Mouse (Mus musculus) forebrain, embryonic 15.5 days (tissue): ENCODE results near the gene Gm12794. TPM values are rescaled to one million over a fixed set of nuclear protein-coding genes. Genes with fewer than 3 reads are reported as not detected.
"Not testable (repeated sequence)": the region's sequence is repeated elsewhere in the genome, so short reads cannot be mapped to it uniquely, and the experiment has no call there.

Experiments used
- ATAC-seq: fragments of 200-750 bp; cut with Nextera tagmentation; replicated peaks from 2 replicates; pipeline ENCODE4 v1.8.0; 2017; ENCODE audit warnings: mild to moderate bottlenecking, moderate TSS enrichment, moderate library complexity
- H3K27ac ChIP-seq: fragments of 300-500 bp; sonication (generic); replicated peaks from 2 replicates; pipeline ENCODE4 v1.5.1; 2015; ENCODE audit warnings: mild to moderate bottlenecking, inconsistent platforms
- H3K27me3 ChIP-seq: fragments of 300-500 bp; sonication (generic); 2 replicates; pipeline ENCODE4 v1.6.1; 2015; ENCODE audit warnings: inconsistent platforms
- H3K36me3 ChIP-seq: fragments of 300-500 bp; sonication (generic); 2 replicates; pipeline ENCODE4 v1.6.1; 2015; ENCODE audit warnings: mild to moderate bottlenecking, inconsistent platforms
- H3K4me1 ChIP-seq: fragments of 300-500 bp; sonication (generic); 2 replicates; pipeline ENCODE4 v1.6.1; 2015; ENCODE audit warnings: inconsistent platforms
- H3K4me2 ChIP-seq: fragments of 300-500 bp; sonication (generic); replicated peaks from 2 replicates; pipeline ENCODE4 v1.6.1; 2015; ENCODE audit warnings: mild to moderate bottlenecking, inconsistent platforms
- H3K4me3 ChIP-seq: fragments of 300-500 bp; sonication (generic); 2 replicates; pipeline ENCODE4 v1.5.1; 2015; ENCODE audit warnings: mild to moderate bottlenecking, inconsistent platforms
- H3K9ac ChIP-seq: fragments of 300-500 bp; sonication (generic); replicated peaks from 2 replicates; pipeline ENCODE4 v1.6.1; 2015; ENCODE audit warnings: mild to moderate bottlenecking, inconsistent platforms
- H3K9me3 ChIP-seq: fragments of 300-500 bp; sonication (generic); 2 replicates; pipeline ENCODE4 v1.6.1; 2016; ENCODE audit warnings: inconsistent platforms
- WGBS: fragments of 180-500 bp; shearing (Covaris S2); methylation state at CpG from one replicate; pipeline ENCODE4 v1.1.7; 2015; ENCODE audit warnings: mixed read lengths; 5-methylcytosine and 5-hydroxymethylcytosine counted together
- polyA plus RNA-seq: library from polyadenylated mRNA; unstranded; fragments of >200 nt; fragmentation: Nextera tagmentation; extraction: Ambion mirVana; gene quantifications from 2 replicates; pipeline ENCODE4 v1.2.1, GENCODE M21; 2015

Gm12794 gene
- polyA plus RNA-seq, result not detected in 2 replicates

- H3K4me1 ChIP-seq, H3K27ac ChIP-seq, H3K36me3 ChIP-seq, H3K4me2 ChIP-seq, H3K9ac ChIP-seq, H3K9me3 ChIP-seq, H3K4me3 ChIP-seq, ATAC-seq, H3K27me3 ChIP-seq: not testable (repeated sequence)
- WGBS, result 81% methylated on average over 2 of the region's 2 CpGs
These were observed at the start of gene Gm12794 for GRCm38 (mm10) chr4:101940107-101940506. Gene Gm12794 (plus strand): TSS chr4:101940407.

DNA sequence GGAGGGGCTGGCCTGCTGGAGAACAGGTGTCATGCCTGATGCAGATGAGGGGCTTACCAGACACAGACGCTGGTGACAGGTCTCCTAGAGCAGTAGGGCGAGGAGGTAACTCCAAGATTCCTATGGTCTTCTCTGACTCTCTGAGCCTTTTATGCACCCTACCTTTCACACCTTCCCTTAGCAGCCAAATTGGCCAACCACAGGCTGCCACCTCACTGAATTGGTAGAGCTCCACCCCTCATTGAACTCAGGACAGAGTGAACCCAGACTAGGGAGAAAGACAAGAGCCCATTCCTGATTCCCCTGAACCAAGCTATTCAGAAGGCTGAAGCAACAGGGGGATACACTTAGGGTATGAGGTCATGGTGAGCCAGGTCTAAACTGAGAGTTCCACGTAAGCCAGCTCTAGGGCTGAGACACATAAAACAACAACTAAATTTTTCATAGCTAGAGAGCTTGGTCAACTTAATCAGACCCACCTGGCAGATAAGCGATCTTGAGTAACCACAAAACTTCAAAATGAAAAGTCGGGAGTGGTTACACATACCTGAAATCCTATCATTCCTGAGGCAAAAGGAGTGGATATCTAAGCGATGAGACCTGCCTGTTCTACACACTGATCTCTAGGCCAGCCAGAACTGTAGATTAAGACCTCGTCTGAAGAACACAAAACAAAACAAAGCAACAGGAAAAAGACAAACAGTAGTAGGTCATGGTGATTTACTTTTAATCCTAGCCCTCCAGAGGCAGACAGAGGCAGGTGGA, 46.4 kb upstream of the Gm12794 start, which contains the start of gene C130073F10Rik:
Gene C130073F10Rik, minus strand, starts transcription at position 134 of the 765 bp plus-strand sequence.
- H3K4me2 ChIP-seq, result no peak within 1 kb of the TSS
- ATAC-seq, result no peak
- no peak within 1 kb of the TSS for H3K27ac ChIP-seq
- no peak within 1 kb of the TSS for H3K9ac ChIP-seq
- H3K4me3 ChIP-seq, result no peak within 1 kb of the TSS
- WGBS, result 87% methylated on average over 7 of the region's 7 CpGs
- no peaks in the 10 kb centered on the region for H3K27me3 ChIP-seq
- no peaks in the 10 kb centered on the region for H3K9me3 ChIP-seq
- no peaks in the 10 kb centered on the region for H3K36me3 ChIP-seq
- no peaks in the 10 kb centered on the region for H3K4me1 ChIP-seq

- H3K27me3 ChIP-seq, H3K27ac ChIP-seq, H3K4me1 ChIP-seq, H3K36me3 ChIP-seq, ATAC-seq, H3K4me2 ChIP-seq, H3K9ac ChIP-seq, H3K9me3 ChIP-seq, H3K4me3 ChIP-seq: not testable (repeated sequence)
- 83% methylated on average over 2 of the region's 2 CpGs for WGBS
These were observed 31.4 kb upstream of the Gm12794 start, which contains the start of gene Gm12800 for GRCm38 (mm10) chr4:101908821-101909220. Gene Gm12800 (plus strand): TSS chr4:101909121.

- not testable (repeated sequence) for H3K4me2 ChIP-seq, H3K4me1 ChIP-seq, H3K27ac ChIP-seq, H3K4me3 ChIP-seq, H3K36me3 ChIP-seq, H3K9me3 ChIP-seq, H3K9ac ChIP-seq, ATAC-seq, H3K27me3 ChIP-seq
- 75% methylated on average over 1 of the region's 5 CpGs for WGBS
These were observed 40.7 kb downstream of the Gm12794 start, which contains the start of gene Gm12790 for GRCm38 (mm10) chr4:101980949-101981348. Gene Gm12790 (minus strand): TSS chr4:101981049.

DNA sequence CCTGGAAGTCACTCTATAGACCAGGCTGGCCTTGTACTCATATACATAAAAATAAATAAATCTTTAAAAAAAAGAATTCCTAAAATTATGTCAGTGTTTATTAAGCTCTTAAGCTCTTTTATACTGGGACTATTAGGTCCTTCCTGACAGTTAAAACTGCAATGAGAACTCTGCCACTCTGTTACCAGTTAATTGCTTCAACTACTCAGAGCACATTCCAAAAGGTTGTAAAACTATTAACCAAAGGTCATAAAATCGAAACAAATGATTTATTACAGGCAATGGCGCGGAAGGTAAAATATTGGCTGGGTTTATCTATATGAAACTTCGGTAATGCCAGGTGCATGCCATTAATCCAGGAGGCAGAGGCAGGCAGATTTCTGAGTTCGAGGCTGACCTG, 45.5 kb downstream of the Gm12794 start:
- Histone ChIP-seq H3K27ac (no peak overlapping the region), H3K4me1 (no peaks in the 10 kb centered on the region), H3K4me3 (no peak overlapping the region), H3K9ac (no peak overlapping the region), H3K27me3 (no peaks in the 10 kb centered on the region), H3K36me3 (no peaks in the 10 kb centered on the region), H3K9me3 (no peaks in the 10 kb centered on the region), H3K4me2 (no peak overlapping the region)
- WGBS, result 92% methylated on average over 5 of the region's 5 CpGs
- no peak for ATAC-seq

DNA sequence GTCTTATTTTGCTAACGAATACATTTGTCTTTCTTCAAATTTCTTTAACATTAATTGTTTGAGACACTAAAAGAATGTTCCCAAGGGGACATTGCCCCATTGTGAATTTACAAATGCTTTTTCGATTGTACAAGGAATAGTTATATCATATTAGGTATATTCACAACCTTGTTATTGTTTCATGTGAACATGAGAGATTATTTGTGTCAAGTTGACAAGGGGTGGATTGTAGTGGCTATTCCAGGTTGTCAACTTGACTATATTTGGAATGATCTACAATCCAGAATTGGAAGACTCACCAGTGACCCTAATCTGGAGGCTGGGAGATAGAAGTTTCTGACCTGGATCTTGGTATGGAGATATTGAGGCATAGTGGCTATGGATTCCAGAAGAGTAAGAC, 46.1 kb downstream of the Gm12794 start, which contains the start of gene Gm12789:
Gene Gm12789, plus strand, starts transcription at position 301 of the 400 bp plus-strand sequence.
- not testable (repeated sequence) for H3K4me1 ChIP-seq, H3K9ac ChIP-seq, H3K27ac ChIP-seq, H3K4me2 ChIP-seq, ATAC-seq, H3K36me3 ChIP-seq, H3K4me3 ChIP-seq, H3K9me3 ChIP-seq, H3K27me3 ChIP-seq
- WGBS, result 85% methylated on average over 2 of the region's 2 CpGs

Other genes with a start within 250 kb of the Gm12794 start
- 2.2 and 2.7 TPM in 2 replicates for gene Lepr, start 223.0 kb upstream of the Gm12794 start, polyA plus RNA-seq
- gene B020004J07Rik, start 96.4 kb upstream of the Gm12794 start, polyA plus RNA-seq, result not detected in 2 replicates
- not detected in 2 replicates for gene C130073F10Rik, start 46.6 kb upstream of the Gm12794 start, polyA plus RNA-seq
- gene Gm12800, start 31.3 kb upstream of the Gm12794 start, polyA plus RNA-seq, result not detected in 2 replicates
- gene Gm12790, start 40.6 kb downstream of the Gm12794 start, polyA plus RNA-seq, result not detected in 2 replicates
- gene Gm12789, start 46.2 kb downstream of the Gm12794 start, polyA plus RNA-seq, result not detected in 2 replicates
- gene Pde4b, start 147.1 kb downstream of the Gm12794 start, polyA plus RNA-seq, result 24.7 and 28.0 TPM in 2 replicates